Mouse (Mus musculus) heart, embryonic 11.5 days (tissue): ENCODE measurements around the gene Olfr209. TPM values are rescaled to one million over a fixed set of nuclear protein-coding genes. Genes with fewer than 3 reads are reported as not detected.

ENCODE experiments used
- ATAC-seq: fragments of 200-750 bp; cut with Nextera tagmentation; replicated peaks from 2 replicates; pipeline ENCODE4 v1.8.0; 2017; ENCODE audit warnings: moderate library complexity; ENCODE audit not compliant: insufficient number of reproducible peaks, low FRiP score, low TSS enrichment
- H3K27ac ChIP-seq: fragments of 300-500 bp; sonication (generic); 2 replicates; pipeline ENCODE4 v1.5.1; 2014; ENCODE audit warnings: mild to moderate bottlenecking, low read depth, low read length
- H3K27me3 ChIP-seq: fragments of 300-500 bp; sonication (generic); 2 replicates; pipeline ENCODE4 v1.6.1; 2014; ENCODE audit warnings: mild to moderate bottlenecking, low read length, mixed read lengths; ENCODE audit not compliant: control insufficient read depth, insufficient read depth
- H3K36me3 ChIP-seq: fragments of 300-500 bp; sonication (generic); 2 replicates; pipeline ENCODE4 v1.6.1; 2014; ENCODE audit warnings: mild to moderate bottlenecking, low read length, moderate library complexity, mixed read lengths; ENCODE audit not compliant: control insufficient read depth, insufficient read depth
- H3K4me1 ChIP-seq: fragments of 300-500 bp; sonication (generic); 2 replicates; pipeline ENCODE4 v1.6.1; 2014; ENCODE audit warnings: low read length; ENCODE audit not compliant: control insufficient read depth, insufficient read depth
- H3K4me2 ChIP-seq: fragments of 300-500 bp; sonication (generic); 2 replicates; pipeline ENCODE4 v1.6.1; 2014; ENCODE audit warnings: mild to moderate bottlenecking, moderate library complexity
- H3K4me3 ChIP-seq: fragments of 300-500 bp; sonication (generic); 2 replicates; pipeline ENCODE4 v1.5.1; 2014; ENCODE audit warnings: low read depth, low read length
- H3K9ac ChIP-seq: fragments of 300-500 bp; sonication (generic); 2 replicates; pipeline ENCODE4 v1.6.1; 2014; ENCODE audit warnings: mild to moderate bottlenecking, low read depth, low read length, moderate library complexity
- H3K9me3 ChIP-seq: fragments of 300-500 bp; sonication (generic); replicated peaks from 2 replicates; pipeline ENCODE4 v1.6.1; 2016; ENCODE audit warnings: low read length; ENCODE audit not compliant: control insufficient read depth
- WGBS: fragments of 180-500 bp; shearing (Covaris S2); extraction: QIAGEN DNeasy Blood & Tissue Kit; methylation state at CpG from one replicate; pipeline ENCODE4 v1.1.7; 2014; ENCODE audit not compliant: insufficient replicate concordance; 5-methylcytosine and 5-hydroxymethylcytosine counted together
- polyA plus RNA-seq: library from polyadenylated mRNA; unstranded; fragments of >200 nt; fragmentation: Nextera tagmentation; extraction: Ambion mirVana; gene quantifications from 2 replicates; pipeline ENCODE4 v1.2.1, GENCODE M21; 2014

Gene Olfr209
- not detected in 2 replicates for polyA plus RNA-seq

DNA sequence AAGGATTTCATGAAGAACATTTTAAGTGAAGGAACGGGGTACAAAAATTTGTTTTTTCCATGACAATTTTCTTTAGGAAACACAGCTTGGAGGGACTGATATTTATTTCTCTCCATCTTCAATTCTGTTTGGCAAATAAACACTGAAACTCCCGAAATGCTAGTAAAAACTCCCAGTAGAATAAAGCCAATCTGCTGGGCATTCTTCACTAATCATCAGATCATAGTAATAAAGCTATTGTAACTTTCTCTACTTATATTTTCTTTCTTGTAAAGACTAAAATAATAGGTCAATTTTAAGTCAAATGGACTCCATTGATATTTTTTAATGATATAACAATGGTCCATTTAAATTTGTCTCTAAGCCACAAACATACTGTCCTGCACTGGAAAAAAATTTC, at the start of gene Olfr209:
Gene Olfr209, minus strand, starts transcription at position 101 of the 400 bp plus-strand sequence.
- no peaks in the 10 kb centered on the region for H3K9me3 ChIP-seq
- no peak within 1 kb of the TSS for H3K4me3 ChIP-seq
- H3K36me3 ChIP-seq: no peaks in the 10 kb centered on the region
- WGBS: 58% methylated on average over 2 of the region's 2 CpGs
- H3K27me3 ChIP-seq: no peaks in the 10 kb centered on the region
- no peak for ATAC-seq
- H3K4me1 ChIP-seq: no peaks in the 10 kb centered on the region
- H3K4me2 ChIP-seq: no peak within 1 kb of the TSS
- H3K9ac ChIP-seq: no peak within 1 kb of the TSS
- H3K27ac ChIP-seq: no peak within 1 kb of the TSS

GRCm38 (mm10) chr16:59413475-59413874, 49.7 kb upstream of the Olfr209 start:
- Histone ChIP-seq H3K9me3 (no peaks in the 10 kb centered on the region), H3K27me3 (no peaks in the 10 kb centered on the region), H3K4me3 (no peak overlapping the region), H3K9ac (no peak overlapping the region), H3K4me1 (no peaks in the 10 kb centered on the region), H3K27ac (no peak overlapping the region), H3K36me3 (no peaks in the 10 kb centered on the region), H3K4me2 (no peak overlapping the region)
- 57% methylated on average over 4 of the region's 4 CpGs for WGBS
- no peak for ATAC-seq

GRCm38 (mm10) chr16:59409800-59410199, 46.0 kb upstream of the Olfr209 start:
- Histone ChIP-seq H3K27ac (no peak overlapping the region), H3K27me3 (no peaks in the 10 kb centered on the region), H3K4me2 (no peak overlapping the region), H3K9me3 (no peaks in the 10 kb centered on the region), H3K36me3 (no peaks in the 10 kb centered on the region), H3K4me3 (no peak overlapping the region), H3K9ac (no peak overlapping the region), H3K4me1 (no peaks in the 10 kb centered on the region)
- ATAC-seq: no peak
- 69% methylated on average over 2 of the region's 2 CpGs for WGBS

DNA sequence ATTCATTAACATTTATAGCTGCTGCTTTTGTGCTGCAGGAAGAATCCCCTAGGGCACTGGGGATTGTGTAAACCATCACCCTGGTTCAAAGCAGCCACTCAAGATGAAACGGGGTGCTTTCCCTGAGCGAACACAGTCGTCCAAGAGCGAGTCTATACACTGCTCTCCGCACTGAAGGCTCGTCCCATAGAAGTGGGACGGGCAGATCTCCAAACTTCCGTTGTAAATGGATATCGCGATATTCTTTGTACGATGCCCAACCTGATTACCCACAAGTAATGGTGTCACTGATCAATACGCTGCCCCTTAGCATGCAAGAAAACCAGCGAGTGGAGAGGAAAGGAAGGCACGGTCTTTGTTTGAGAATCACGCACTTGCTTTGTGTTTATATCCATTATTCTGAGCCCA, 45.6 kb upstream of the Olfr209 start:
- WGBS: 81% methylated on average over 15 of the region's 15 CpGs
- no peaks in the 10 kb centered on the region for H3K36me3 ChIP-seq
- ATAC-seq: no peak
- no peak overlapping the region for H3K9ac ChIP-seq
- no peak overlapping the region for H3K4me2 ChIP-seq
- H3K9me3 ChIP-seq: no peaks in the 10 kb centered on the region
- no peaks in the 10 kb centered on the region for H3K4me1 ChIP-seq
- H3K4me3 ChIP-seq: no peak overlapping the region
- no peak overlapping the region for H3K27ac ChIP-seq
- H3K27me3 ChIP-seq: no peaks in the 10 kb centered on the region

DNA sequence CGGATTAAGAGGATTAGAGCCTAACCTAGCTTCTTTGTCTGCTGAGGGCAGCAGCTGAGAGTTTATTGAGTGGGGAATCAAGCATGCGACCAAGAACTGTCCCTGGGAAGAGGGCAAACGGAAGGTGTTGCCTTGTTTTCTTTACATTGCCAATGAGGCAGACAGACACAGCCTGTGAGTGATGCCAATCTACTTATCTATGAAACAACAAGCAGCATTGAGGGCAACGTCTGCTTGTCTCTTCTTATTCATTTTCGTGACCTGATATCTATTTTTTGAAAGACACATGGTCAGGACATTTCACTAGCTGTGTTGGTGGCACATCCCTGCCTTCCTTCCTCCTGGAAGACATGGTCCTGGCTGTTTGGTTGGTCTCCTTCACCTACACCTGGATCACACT, 43.2 kb upstream of the Olfr209 start, which contains the start of gene Gabrr3:
Gene Gabrr3, plus strand, starts transcription at position 301 of the 400 bp plus-strand sequence.
- Histone ChIP-seq H3K4me1 (no peaks in the 10 kb centered on the region), H3K9ac (no peak within 1 kb of the TSS), H3K36me3 (no peaks in the 10 kb centered on the region), H3K9me3 (no peaks in the 10 kb centered on the region), H3K4me2 (no peak within 1 kb of the TSS), H3K27ac (no peak within 1 kb of the TSS), H3K27me3 (no peaks in the 10 kb centered on the region), H3K4me3 (no peak within 1 kb of the TSS)
- no peak for ATAC-seq
- WGBS: 66% methylated on average over 5 of the region's 5 CpGs

- Histone ChIP-seq H3K27ac (no peak overlapping the region), H3K9ac (no peak overlapping the region), H3K9me3 (no peaks in the 10 kb centered on the region), H3K36me3 (no peaks in the 10 kb centered on the region), H3K4me3 (no peak overlapping the region), H3K4me1 (no peaks in the 10 kb centered on the region), H3K4me2 (no peak overlapping the region), H3K27me3 (no peaks in the 10 kb centered on the region)
- ATAC-seq: no peak
- 70% methylated on average over 9 of the region's 9 CpGs for WGBS
Measured at GRCm38 (mm10) chr16:59404798-59405197, 41.0 kb upstream of the Olfr209 start.

- WGBS: 15% methylated on average over 4 of the region's 4 CpGs
- no peaks in the 10 kb centered on the region for H3K27me3 ChIP-seq
Measured at GRCm38 (mm10) chr16:59403684-59404083, 39.9 kb upstream of the Olfr209 start.

DNA sequence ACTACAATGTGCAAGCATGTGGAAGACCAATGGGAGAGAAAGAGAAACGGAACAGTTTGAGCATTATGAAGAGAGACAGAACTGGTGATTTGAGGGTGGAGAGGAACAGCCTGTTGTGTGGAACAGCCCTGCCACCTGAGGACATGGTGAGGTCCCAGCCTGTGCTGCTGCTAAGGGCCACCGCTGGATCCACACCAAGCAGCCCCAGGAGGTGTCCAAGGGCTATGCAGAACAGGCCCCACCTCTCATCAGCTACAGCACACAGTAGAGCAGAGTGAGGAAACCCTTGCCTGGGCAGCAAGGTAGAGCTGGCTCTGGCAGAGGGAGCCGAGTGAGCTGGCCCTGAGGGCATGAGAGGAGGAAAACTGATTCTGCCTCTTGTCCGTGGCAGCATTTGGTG, 38.2 kb upstream of the Olfr209 start:
- H3K4me3 ChIP-seq: no peak overlapping the region
- no peaks in the 10 kb centered on the region for H3K27me3 ChIP-seq
- H3K9me3 ChIP-seq: no peaks in the 10 kb centered on the region
- no peak overlapping the region for H3K27ac ChIP-seq
- 72% methylated on average over 4 of the region's 4 CpGs for WGBS
- ATAC-seq: no peak
- no peaks in the 10 kb centered on the region for H3K4me1 ChIP-seq
- H3K4me2 ChIP-seq: no peak overlapping the region
- H3K36me3 ChIP-seq: no peaks in the 10 kb centered on the region
- no peak overlapping the region for H3K9ac ChIP-seq

More at GRCm38 (mm10) chr16:59403684-59404083, 39.9 kb upstream of the Olfr209 start:
- no peak overlapping the region for H3K4me2 ChIP-seq
- no peak for ATAC-seq
- no peaks in the 10 kb centered on the region for H3K4me1 ChIP-seq
- H3K27ac ChIP-seq: no peak overlapping the region
- H3K4me3 ChIP-seq: no peak overlapping the region
- no peak overlapping the region for H3K9ac ChIP-seq
- H3K9me3 ChIP-seq: no peaks in the 10 kb centered on the region
- H3K36me3 ChIP-seq: no peaks in the 10 kb centered on the region

GRCm38 (mm10) chr16:59401102-59401501, 37.3 kb upstream of the Olfr209 start:
- H3K4me1 ChIP-seq: no peaks in the 10 kb centered on the region
- H3K36me3 ChIP-seq: no peaks in the 10 kb centered on the region
- no peaks in the 10 kb centered on the region for H3K27me3 ChIP-seq
- no peak overlapping the region for H3K4me3 ChIP-seq
- WGBS: 62% methylated on average over 7 of the region's 7 CpGs
- H3K9me3 ChIP-seq: no peaks in the 10 kb centered on the region
- no peak overlapping the region for H3K9ac ChIP-seq
- H3K4me2 ChIP-seq: no peak overlapping the region
- ATAC-seq: no peak
- no peak overlapping the region for H3K27ac ChIP-seq
